Mouse (Mus musculus): ENCODE data around the gene Nt5dc1. TPM values are rescaled to one million over a fixed set of nuclear protein-coding genes. Genes with fewer than 3 reads are reported as not detected.
"Not testable (repeated sequence)": the region's sequence is repeated elsewhere in the genome, so short reads cannot be mapped to it uniquely, and the experiment has no call there.

Nt5dc1 gene
- polyA plus RNA-seq, 1 experiment from 2014 or later: 2.0 TPM

DNA sequence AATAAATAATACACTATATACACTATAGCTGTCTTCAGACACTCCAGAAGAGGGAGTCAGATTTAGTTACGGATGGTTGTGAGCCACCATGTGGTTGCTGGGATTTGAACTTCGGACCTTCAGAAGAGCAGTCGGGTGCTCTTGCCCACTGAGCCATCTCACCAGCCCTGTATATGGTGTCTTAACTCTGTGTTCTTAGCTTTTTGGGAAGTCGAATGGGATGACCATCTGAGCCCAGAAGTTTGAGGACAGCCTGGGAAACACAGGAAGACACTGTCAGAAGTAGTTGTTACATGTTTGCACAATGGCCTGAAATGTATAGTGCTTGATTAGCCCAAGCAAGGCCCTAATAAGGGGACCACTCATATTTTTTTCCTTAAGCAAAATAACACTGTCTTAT, 153.2 kb downstream of the Nt5dc1 start:
- no peaks in the 10 kb centered on the region for H3K4me1 ChIP-seq (ENCODE audit: control insufficient read depth, insufficient read depth, low read depth, low read length)
- H3K27me3 ChIP-seq (replicated peaks; ENCODE audit: control insufficient read depth, insufficient read depth, low read length): no peaks in the 10 kb centered on the region
- H3K9me3 ChIP-seq (ENCODE audit: control insufficient read depth, low read length): no peaks in the 10 kb centered on the region
- no peak overlapping the region for H3K4me3 ChIP-seq (ENCODE audit: low read length)
- WGBS: 89% methylated on average over 4 of the region's 4 CpGs
- H3K36me3 ChIP-seq (ENCODE audit: control insufficient read depth, insufficient read depth, low read length): no peaks in the 10 kb centered on the region
- ATAC-seq: no peak
- H3K4me2 ChIP-seq (ENCODE audit: low read length): no peak overlapping the region
- no peak overlapping the region for H3K27ac ChIP-seq (ENCODE audit: low read depth, low read length)
- no peak overlapping the region for H3K9ac ChIP-seq (ENCODE audit: low read depth, low read length)

DNA sequence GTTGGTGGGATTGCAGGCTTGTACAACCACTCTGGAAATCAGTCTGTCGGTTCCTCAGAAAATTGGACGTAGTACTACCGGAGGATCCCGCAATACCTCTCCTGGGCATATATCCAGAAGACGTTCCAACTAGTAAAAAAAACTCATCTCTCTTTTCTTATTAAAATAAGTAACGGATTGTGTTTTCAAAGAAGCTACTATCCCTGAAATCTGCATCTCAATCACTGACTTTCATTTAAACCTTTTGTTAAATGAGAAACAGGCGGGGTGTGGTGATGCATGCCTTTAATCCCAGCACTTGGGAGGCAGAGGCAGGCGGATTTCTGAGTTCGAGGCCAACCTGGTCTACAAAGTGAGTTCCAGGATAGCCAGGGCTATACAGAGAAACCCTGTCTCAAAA, 165.5 kb downstream of the Nt5dc1 start:
- not testable (repeated sequence) for ATAC-seq; H3K36me3 ChIP-seq (ENCODE audit: control insufficient read depth, insufficient read depth, low read length); H3K27me3 ChIP-seq (replicated peaks; ENCODE audit: control insufficient read depth, insufficient read depth, low read length); H3K4me1 ChIP-seq (ENCODE audit: control insufficient read depth, insufficient read depth, low read depth, low read length); H3K27ac ChIP-seq (ENCODE audit: low read depth, low read length); H3K4me2 ChIP-seq (ENCODE audit: low read length); H3K9me3 ChIP-seq (ENCODE audit: control insufficient read depth, low read length); H3K4me3 ChIP-seq (ENCODE audit: low read length); H3K9ac ChIP-seq (ENCODE audit: low read depth, low read length)
- 91% methylated on average over 9 of the region's 9 CpGs for WGBS

DNA sequence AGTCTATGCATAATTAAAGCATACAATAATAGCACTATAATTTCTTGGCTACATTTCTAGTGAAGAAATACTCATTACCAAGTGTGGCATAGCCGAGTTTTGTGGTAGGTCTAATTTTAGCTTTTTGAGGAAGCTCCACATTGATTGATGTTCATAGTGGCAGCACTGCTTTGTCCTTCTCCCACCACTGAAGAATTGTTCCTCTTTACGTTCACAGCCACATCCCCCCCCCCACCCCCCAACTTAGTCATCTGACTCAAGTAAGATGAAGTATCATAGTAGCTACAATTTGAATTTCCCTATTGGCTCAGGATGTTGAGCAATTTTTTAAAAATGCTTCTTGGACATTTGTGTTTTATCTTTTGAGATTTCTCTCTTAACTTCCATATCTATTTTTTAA, 168.8 kb downstream of the Nt5dc1 start:
- no peak overlapping the region for H3K4me3 ChIP-seq (ENCODE audit: low read length)
- no peak overlapping the region for H3K9ac ChIP-seq (ENCODE audit: low read depth, low read length)
- no peaks in the 10 kb centered on the region for H3K4me1 ChIP-seq (ENCODE audit: control insufficient read depth, insufficient read depth, low read depth, low read length)
- no peaks in the 10 kb centered on the region for H3K36me3 ChIP-seq (ENCODE audit: control insufficient read depth, insufficient read depth, low read length)
- H3K27ac ChIP-seq (ENCODE audit: low read depth, low read length): no peak overlapping the region
- ATAC-seq: no peak
- no peaks in the 10 kb centered on the region for H3K27me3 ChIP-seq (replicated peaks; ENCODE audit: control insufficient read depth, insufficient read depth, low read length)
- H3K4me2 ChIP-seq (ENCODE audit: low read length): no peak overlapping the region
- H3K9me3 ChIP-seq (ENCODE audit: control insufficient read depth, low read length): no peaks in the 10 kb centered on the region
- 32% methylated on average over 2 of the region's 2 CpGs for WGBS

- Histone ChIP-seq H3K36me3 (ENCODE audit: control insufficient read depth, insufficient read depth, low read length) (no peaks in the 10 kb centered on the region), H3K27ac (ENCODE audit: low read depth, low read length) (no peak overlapping the region), H3K4me2 (ENCODE audit: low read length) (no peak overlapping the region), H3K9ac (ENCODE audit: low read depth, low read length) (no peak overlapping the region), H3K4me1 (ENCODE audit: control insufficient read depth, insufficient read depth, low read depth, low read length) (no peaks in the 10 kb centered on the region), H3K27me3 (replicated peaks; ENCODE audit: control insufficient read depth, insufficient read depth, low read length) (no peaks in the 10 kb centered on the region), H3K4me3 (ENCODE audit: low read length) (no peak overlapping the region), H3K9me3 (ENCODE audit: control insufficient read depth, low read length) (no peaks in the 10 kb centered on the region)
- 30% methylated on average over 3 of the region's 3 CpGs for WGBS
- ATAC-seq: no peak
Measured at GRCm38 (mm10) chr10:34247757-34248156, 170.6 kb downstream of the Nt5dc1 start.

DNA sequence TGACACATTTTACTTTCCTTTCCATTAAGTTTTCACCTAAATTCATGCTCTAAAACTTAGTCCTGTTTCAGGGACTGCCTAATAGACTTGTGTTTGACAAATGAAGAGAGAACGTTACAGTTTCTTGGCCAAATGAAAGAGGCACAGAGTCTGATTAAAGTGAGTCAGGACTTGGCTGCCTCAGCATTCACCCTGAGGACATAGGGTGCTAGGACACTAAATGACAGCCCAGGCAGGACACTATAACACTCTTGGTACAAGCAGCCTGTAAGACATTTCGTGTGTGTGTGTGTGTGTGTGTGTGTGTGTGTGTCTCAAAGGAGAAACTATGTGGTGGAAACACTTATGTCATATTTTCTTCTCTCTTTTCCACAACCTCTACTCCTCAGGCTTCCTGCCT, 172.2 kb downstream of the Nt5dc1 start:
- H3K4me1 ChIP-seq (ENCODE audit: control insufficient read depth, insufficient read depth, low read depth, low read length): no peaks in the 10 kb centered on the region
- no peak overlapping the region for H3K27ac ChIP-seq (ENCODE audit: low read depth, low read length)
- H3K4me2 ChIP-seq (ENCODE audit: low read length): no peak overlapping the region
- no peak for ATAC-seq
- H3K36me3 ChIP-seq (ENCODE audit: control insufficient read depth, insufficient read depth, low read length): no peaks in the 10 kb centered on the region
- WGBS: 70% methylated on average over 2 of the region's 2 CpGs
- H3K4me3 ChIP-seq (ENCODE audit: low read length): no peak overlapping the region
- H3K9ac ChIP-seq (ENCODE audit: low read depth, low read length): no peak overlapping the region
- no peaks in the 10 kb centered on the region for H3K9me3 ChIP-seq (ENCODE audit: control insufficient read depth, low read length)
- H3K27me3 ChIP-seq (replicated peaks; ENCODE audit: control insufficient read depth, insufficient read depth, low read length): no peaks in the 10 kb centered on the region

GRCm38 (mm10) chr10:34244745-34245144, 173.6 kb downstream of the Nt5dc1 start:
- no peak for ATAC-seq
- WGBS: 77% methylated on average over 5 of the region's 5 CpGs

DNA sequence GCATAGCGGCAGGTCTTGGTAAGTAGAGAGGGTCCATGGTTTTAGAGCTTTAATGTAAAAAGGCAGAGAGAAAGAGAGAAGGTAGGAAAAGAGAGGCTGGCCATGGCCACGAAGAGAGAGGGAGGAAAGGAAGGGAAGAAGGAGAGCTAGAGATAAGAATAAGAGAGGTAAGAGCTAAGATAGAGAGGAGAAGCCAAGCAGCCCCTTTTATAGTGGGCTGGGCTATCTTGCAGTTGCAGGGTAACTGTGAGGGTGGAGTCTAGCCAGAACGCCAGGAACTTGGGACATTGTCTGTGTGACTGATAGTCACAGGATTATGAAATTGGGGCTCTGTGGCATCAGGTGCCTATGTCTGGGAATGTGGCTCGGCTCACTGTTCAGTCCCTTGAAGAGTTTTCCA, 179.8 kb downstream of the Nt5dc1 start:
- 77% methylated on average over 4 of the region's 4 CpGs for WGBS

More at GRCm38 (mm10) chr10:34244745-34245144, 173.6 kb downstream of the Nt5dc1 start:
- no peak overlapping the region for H3K4me2 ChIP-seq (ENCODE audit: low read length)
- H3K4me1 ChIP-seq (ENCODE audit: control insufficient read depth, insufficient read depth, low read depth, low read length): no peaks in the 10 kb centered on the region
- no peak overlapping the region for H3K4me3 ChIP-seq (ENCODE audit: low read length)
- no peaks in the 10 kb centered on the region for H3K9me3 ChIP-seq (ENCODE audit: control insufficient read depth, low read length)
- no peak overlapping the region for H3K27ac ChIP-seq (ENCODE audit: low read depth, low read length)
- no peaks in the 10 kb centered on the region for H3K27me3 ChIP-seq (replicated peaks; ENCODE audit: control insufficient read depth, insufficient read depth, low read length)
- no peaks in the 10 kb centered on the region for H3K36me3 ChIP-seq (ENCODE audit: control insufficient read depth, insufficient read depth, low read length)
- no peak overlapping the region for H3K9ac ChIP-seq (ENCODE audit: low read depth, low read length)

More for the DNA sequence above, 179.8 kb downstream of the Nt5dc1 start:
- H3K4me3 ChIP-seq (ENCODE audit: low read length): no peak overlapping the region
- no peak for ATAC-seq
- H3K4me2 ChIP-seq (ENCODE audit: low read length): no peak overlapping the region
- H3K9ac ChIP-seq (ENCODE audit: low read depth, low read length): no peak overlapping the region
- H3K27ac ChIP-seq (ENCODE audit: low read depth, low read length): no peak overlapping the region
- H3K36me3 ChIP-seq (ENCODE audit: control insufficient read depth, insufficient read depth, low read length): no peaks in the 10 kb centered on the region
- H3K9me3 ChIP-seq (ENCODE audit: control insufficient read depth, low read length): no peaks in the 10 kb centered on the region
- H3K4me1 ChIP-seq (ENCODE audit: control insufficient read depth, insufficient read depth, low read depth, low read length): no peaks in the 10 kb centered on the region
- H3K27me3 ChIP-seq (replicated peaks; ENCODE audit: control insufficient read depth, insufficient read depth, low read length): no peaks in the 10 kb centered on the region

Other genes starting within 250 kb of the Nt5dc1 start
- gene Dse, start 210.8 kb downstream of the Nt5dc1 start, polyA plus RNA-seq (2015; fragmentation: Nextera tagmentation; extraction: Ambion mirVana): 6.1 and 9.1 TPM in 2 replicates
- gene Tspyl1, start 136.4 kb downstream of the Nt5dc1 start, polyA plus RNA-seq (2015; fragmentation: Nextera tagmentation; extraction: Ambion mirVana): 125 and 134 TPM in 2 replicates
- gene Tspyl4, start 121.1 kb downstream of the Nt5dc1 start, polyA plus RNA-seq (2015; fragmentation: Nextera tagmentation; extraction: Ambion mirVana): 413 and 424 TPM in 2 replicates
- gene Col10a1, start 28.6 kb downstream of the Nt5dc1 start, polyA plus RNA-seq (2015; fragmentation: Nextera tagmentation; extraction: Ambion mirVana): 0.11 and 2.6 TPM in 2 replicates
- gene Frk, start 64.8 kb upstream of the Nt5dc1 start, polyA plus RNA-seq (2015; fragmentation: Nextera tagmentation; extraction: Ambion mirVana): 0.65 and 1.1 TPM in 2 replicates

Measured in hindbrain, embryonic 16.5 days (tissue).